Mouse (Mus musculus): ENCODE results near the gene Gm20388. TPM values are rescaled to one million over a fixed set of nuclear protein-coding genes. Genes with fewer than 3 reads are reported as not detected.
A peak's percentile ranks its signal among the peaks of the same experiment; 100 is the strongest.

Gene Gm20388
- polyA plus RNA-seq, 1 experiment from 2014 or later, result not detected

- no peaks in the 10 kb centered on the region for H3K9me3 ChIP-seq (ENCODE audit: control insufficient read depth, low read length)
- H3K27ac ChIP-seq (replicated peaks; ENCODE audit: low read depth, low read length), result no peak overlapping the region
- ATAC-seq (ENCODE audit: insufficient number of reproducible peaks, low FRiP score, low TSS enrichment, low read depth) (no peak), DNase-seq (ENCODE audit: low spot score) (no peak)
- no peaks in the 10 kb centered on the region for H3K27me3 ChIP-seq (ENCODE audit: control insufficient read depth, insufficient read depth, low read length)
- WGBS, result 90% methylated on average over 6 of the region's 6 CpGs
- peaks cover 33% of the 10 kb centered on the region for H3K36me3 ChIP-seq (ENCODE audit: control insufficient read depth, insufficient read depth, low read length)
- H3K4me1 ChIP-seq (ENCODE audit: control insufficient read depth, insufficient read depth, low read length), result no peaks in the 10 kb centered on the region
- H3K4me2 ChIP-seq (ENCODE audit: low read depth, severe bottlenecking), result no peak overlapping the region
- H3K4me3 ChIP-seq (ENCODE audit: low read depth, low read length), result no peak overlapping the region
- no peak overlapping the region for H3K9ac ChIP-seq (ENCODE audit: low read length)
Measured at GRCm38 (mm10) chr8:122395291-122395690, 2484.7 kb downstream of the Gm20388 start.

DNA sequence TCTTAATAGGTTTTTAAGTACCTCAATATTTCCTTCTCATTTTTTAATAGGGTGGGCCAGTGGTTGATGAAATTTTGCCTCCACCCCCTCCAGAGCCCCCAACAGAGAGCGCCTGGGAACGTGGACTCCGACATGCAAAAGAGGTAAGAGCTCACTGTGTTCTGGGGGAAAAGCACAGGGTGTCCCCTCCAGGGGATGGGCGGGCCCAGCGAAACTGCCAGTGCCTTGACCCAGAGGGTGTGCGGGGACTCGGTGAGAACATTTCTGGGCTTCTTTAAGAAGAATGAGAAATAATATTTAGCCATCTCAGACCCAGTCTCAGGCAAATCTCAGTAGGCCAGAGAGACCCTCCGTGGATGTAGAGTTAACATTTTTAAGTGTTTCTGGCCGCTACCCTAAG is 2487.5 kb downstream of the Gm20388 start:
- no peak for DNase-seq (ENCODE audit: low spot score)
- no peak overlapping the region for H3K4me3 ChIP-seq (ENCODE audit: low read depth, low read length)
- H3K36me3 ChIP-seq (ENCODE audit: control insufficient read depth, insufficient read depth, low read length), result peaks cover 37% of the 10 kb centered on the region
- H3K4me1 ChIP-seq (ENCODE audit: control insufficient read depth, insufficient read depth, low read length), result no peaks in the 10 kb centered on the region
- H3K4me2 ChIP-seq (ENCODE audit: low read depth, severe bottlenecking), result no peak overlapping the region
- H3K9me3 ChIP-seq (ENCODE audit: control insufficient read depth, low read length), result no peaks in the 10 kb centered on the region
- no peak for ATAC-seq (ENCODE audit: insufficient number of reproducible peaks, low FRiP score, low TSS enrichment, low read depth)
- no peaks in the 10 kb centered on the region for H3K27me3 ChIP-seq (ENCODE audit: control insufficient read depth, insufficient read depth, low read length)
- no peak overlapping the region for H3K9ac ChIP-seq (ENCODE audit: low read length)
- 96% methylated on average over 9 of the region's 9 CpGs for WGBS
- H3K27ac ChIP-seq (replicated peaks; ENCODE audit: low read depth, low read length), result no peak overlapping the region

DNA sequence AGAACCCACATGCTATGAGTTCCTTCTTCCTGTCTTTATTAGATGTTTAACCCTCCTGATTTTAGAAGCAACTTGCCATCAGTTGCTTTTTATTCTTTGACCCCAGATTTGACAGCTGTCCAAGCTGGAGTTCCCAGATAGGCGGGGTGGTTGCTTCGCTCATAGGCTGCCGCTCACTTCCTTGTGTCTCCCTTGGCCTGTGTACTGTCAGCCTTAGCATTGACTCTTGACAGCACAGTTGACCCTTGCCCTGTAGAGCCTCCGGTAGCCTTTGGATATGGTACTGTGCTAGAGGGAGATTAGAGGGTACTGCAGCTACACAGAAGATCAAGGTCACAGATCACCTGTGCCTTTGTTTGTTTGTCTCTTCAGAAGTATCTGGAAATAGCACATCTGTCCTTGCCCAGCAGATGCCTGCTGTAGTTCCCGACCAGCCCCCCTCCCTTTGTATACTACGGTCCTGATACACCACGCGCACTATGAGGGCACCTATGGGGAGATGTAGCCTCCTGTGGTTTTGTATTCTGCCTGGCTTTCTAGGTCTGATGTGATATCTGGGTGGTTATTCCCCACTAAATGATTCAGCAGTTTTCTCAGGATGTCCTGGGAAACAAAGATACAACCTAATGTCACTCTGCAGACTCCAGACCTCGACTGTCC is 2494.6 kb downstream of the Gm20388 start:
- H3K27me3 ChIP-seq (ENCODE audit: control insufficient read depth, insufficient read depth, low read length), result no peaks in the 10 kb centered on the region
- H3K9ac ChIP-seq (ENCODE audit: low read length), result no peak overlapping the region
- DNase-seq (ENCODE audit: low spot score), result no peak
- no peaks in the 10 kb centered on the region for H3K9me3 ChIP-seq (ENCODE audit: control insufficient read depth, low read length)
- no peaks in the 10 kb centered on the region for H3K4me1 ChIP-seq (ENCODE audit: control insufficient read depth, insufficient read depth, low read length)
- H3K36me3 ChIP-seq (ENCODE audit: control insufficient read depth, insufficient read depth, low read length), result peaks cover 53% of the 10 kb centered on the region
- no peak overlapping the region for H3K4me2 ChIP-seq (ENCODE audit: low read depth, severe bottlenecking)
- H3K27ac ChIP-seq (replicated peaks; ENCODE audit: low read depth, low read length), result no peak overlapping the region
- H3K4me3 ChIP-seq (ENCODE audit: low read depth, low read length), result no peak overlapping the region
- 90% methylated on average over 9 of the region's 9 CpGs for WGBS
- no peak for ATAC-seq (ENCODE audit: insufficient number of reproducible peaks, low FRiP score, low TSS enrichment, low read depth)

DNA sequence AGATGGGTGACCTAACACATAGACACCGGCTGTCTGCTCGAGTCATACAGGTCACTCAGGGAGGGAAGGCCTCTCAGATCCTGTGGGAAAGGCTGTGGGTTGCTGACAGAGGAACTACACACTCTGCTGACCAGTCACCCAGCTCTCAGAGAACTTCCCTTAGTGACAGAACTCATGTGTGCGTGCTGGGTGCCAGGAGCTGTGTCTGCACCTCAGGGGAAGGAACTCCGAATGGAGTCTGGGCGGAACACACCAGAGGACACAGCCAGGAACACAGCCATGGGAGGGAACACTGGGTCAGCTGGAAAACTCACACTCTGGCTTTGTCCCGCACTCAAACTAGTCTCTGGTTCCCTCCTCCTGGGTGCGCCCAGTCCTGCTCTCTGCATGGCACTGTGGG is 2497.0 kb downstream of the Gm20388 start:
- H3K27me3 ChIP-seq (ENCODE audit: control insufficient read depth, insufficient read depth, low read length), result no peaks in the 10 kb centered on the region
- H3K4me1 ChIP-seq (ENCODE audit: control insufficient read depth, insufficient read depth, low read length), result no peaks in the 10 kb centered on the region
- DNase-seq (ENCODE audit: low spot score) (no peak), ATAC-seq (ENCODE audit: insufficient number of reproducible peaks, low FRiP score, low TSS enrichment, low read depth) (no peak)
- no peak overlapping the region for H3K4me2 ChIP-seq (ENCODE audit: low read depth, severe bottlenecking)
- H3K27ac ChIP-seq (replicated peaks; ENCODE audit: low read depth, low read length), result no peak overlapping the region
- no peaks in the 10 kb centered on the region for H3K9me3 ChIP-seq (ENCODE audit: control insufficient read depth, low read length)
- H3K36me3 ChIP-seq (ENCODE audit: control insufficient read depth, insufficient read depth, low read length), result peaks cover 60% of the 10 kb centered on the region
- no peak overlapping the region for H3K9ac ChIP-seq (ENCODE audit: low read length)
- WGBS, result 96% methylated on average over 7 of the region's 7 CpGs
- no peak overlapping the region for H3K4me3 ChIP-seq (ENCODE audit: low read depth, low read length)

GRCm38 (mm10) chr8:122414311-122414710 is 2503.7 kb downstream of the Gm20388 start:
- no peak for ATAC-seq (ENCODE audit: insufficient number of reproducible peaks, low FRiP score, low TSS enrichment, low read depth)
- Histone ChIP-seq H3K4me1 (ENCODE audit: control insufficient read depth, insufficient read depth, low read length) (no peaks in the 10 kb centered on the region), H3K9ac (ENCODE audit: low read length) (no peak overlapping the region), H3K4me3 (ENCODE audit: low read depth, low read length) (no peak overlapping the region), H3K27ac (replicated peaks; ENCODE audit: low read depth, low read length) (no peak overlapping the region), H3K27me3 (ENCODE audit: control insufficient read depth, insufficient read depth, low read length) (no peaks in the 10 kb centered on the region), H3K4me2 (ENCODE audit: low read depth, severe bottlenecking) (no peak overlapping the region), H3K9me3 (ENCODE audit: control insufficient read depth, low read length) (no peaks in the 10 kb centered on the region), H3K36me3 (ENCODE audit: control insufficient read depth, insufficient read depth, low read length) (peaks cover 44% of the 10 kb centered on the region)
- DNase-seq (ENCODE audit: low spot score), result no peak
- WGBS, result 89% methylated on average over 9 of the region's 9 CpGs

- Histone ChIP-seq H3K9ac (ENCODE audit: low read length) (no peak overlapping the region), H3K36me3 (ENCODE audit: control insufficient read depth, insufficient read depth, low read length) (peaks cover 35% of the 10 kb centered on the region), H3K4me1 (ENCODE audit: control insufficient read depth, insufficient read depth, low read length) (no peaks in the 10 kb centered on the region), H3K27ac (replicated peaks; ENCODE audit: low read depth, low read length) (no peak overlapping the region), H3K4me2 (ENCODE audit: low read depth, severe bottlenecking) (no peak overlapping the region), H3K4me3 (ENCODE audit: low read depth, low read length) (no peak overlapping the region), H3K9me3 (ENCODE audit: control insufficient read depth, low read length) (no peaks in the 10 kb centered on the region), H3K27me3 (ENCODE audit: control insufficient read depth, insufficient read depth, low read length) (no peaks in the 10 kb centered on the region)
- 95% methylated on average over 6 of the region's 6 CpGs for WGBS
- ATAC-seq (ENCODE audit: insufficient number of reproducible peaks, low FRiP score, low TSS enrichment, low read depth), result no peak
- no peak for DNase-seq (ENCODE audit: low spot score)
Measured at GRCm38 (mm10) chr8:122415554-122415953, 2504.9 kb downstream of the Gm20388 start.

GRCm38 (mm10) chr8:122419881-122420555 is 2509.4 kb downstream of the Gm20388 start:
- H3K27ac ChIP-seq (replicated peaks; ENCODE audit: low read depth, low read length), result 0 out of 2 replicates have a peak overlapping the region, but pooled peaks have one; percentile 12
- H3K27me3 ChIP-seq (ENCODE audit: control insufficient read depth, insufficient read depth, low read length), result no peaks in the 10 kb centered on the region
- H3K9me3 ChIP-seq (ENCODE audit: control insufficient read depth, low read length), result no peaks in the 10 kb centered on the region
- 69% methylated on average over 9 of the region's 9 CpGs for WGBS
- DNase-seq (ENCODE audit: low spot score), result no peak
- H3K4me2 ChIP-seq (ENCODE audit: low read depth, severe bottlenecking), result no peak overlapping the region
- no peak for ATAC-seq (ENCODE audit: insufficient number of reproducible peaks, low FRiP score, low TSS enrichment, low read depth)
- no peak overlapping the region for H3K9ac ChIP-seq (ENCODE audit: low read length)
- H3K36me3 ChIP-seq (ENCODE audit: control insufficient read depth, insufficient read depth, low read length), result peaks cover 11% of the 10 kb centered on the region
- no peaks in the 10 kb centered on the region for H3K4me1 ChIP-seq (ENCODE audit: control insufficient read depth, insufficient read depth, low read length)
- H3K4me3 ChIP-seq (ENCODE audit: low read depth, low read length), result no peak overlapping the region

GRCm38 (mm10) chr8:122421376-122422070 is 2510.9 kb downstream of the Gm20388 start, which contains the start of gene Il17c:
Gene Il17c (plus strand): TSS chr8:122422020.
- Histone ChIP-seq H3K27ac (replicated peaks; ENCODE audit: low read depth, low read length) (no peak within 1 kb of the TSS), H3K9me3 (ENCODE audit: control insufficient read depth, low read length) (no peaks in the 10 kb centered on the region), H3K9ac (ENCODE audit: low read length) (no peak within 1 kb of the TSS), H3K36me3 (ENCODE audit: control insufficient read depth, insufficient read depth, low read length) (peaks cover 5% of the 10 kb centered on the region; the same call in 1 of the 2 replicates), H3K4me1 (ENCODE audit: control insufficient read depth, insufficient read depth, low read length) (no peaks in the 10 kb centered on the region), H3K4me2 (ENCODE audit: low read depth, severe bottlenecking) (no peak within 1 kb of the TSS), H3K4me3 (ENCODE audit: low read depth, low read length) (no peak within 1 kb of the TSS), H3K27me3 (ENCODE audit: control insufficient read depth, insufficient read depth, low read length) (no peaks in the 10 kb centered on the region)
- DNase-seq (ENCODE audit: low spot score) (no peak), ATAC-seq (ENCODE audit: insufficient number of reproducible peaks, low FRiP score, low TSS enrichment, low read depth) (no peak)
- 79% methylated on average over 14 of the region's 14 CpGs for WGBS
